Mouse (Mus musculus): Measurements from ENCODE around the gene Myl12a. TPM values are rescaled to one million over a fixed set of nuclear protein-coding genes. Genes with fewer than 3 reads are reported as not detected.

Myl12a gene
- polyA plus RNA-seq, 2 experiments, result 361 to 721 TPM

GRCm38 (mm10) chr17:71011931-71012662 lies 9.4 kb upstream of the Myl12a start:
- Histone ChIP-seq H3K27ac (replicated peaks; ENCODE audit: low read depth, low read length) (no peak overlapping the region), H3K4me2 (replicated peaks; ENCODE audit: low read depth, low read length, severe bottlenecking) (no peak overlapping the region), H3K4me1 (ENCODE audit: control insufficient read depth, insufficient read depth, low read length) (no peaks in the 10 kb centered on the region), H3K36me3 (ENCODE audit: control insufficient read depth, insufficient read depth, low read length) (no peaks in the 10 kb centered on the region), H3K9ac (ENCODE audit: low read depth, low read length, severe bottlenecking) (no peak overlapping the region), H3K4me3 (replicated peaks; ENCODE audit: low read length) (no peak overlapping the region), H3K27me3 (ENCODE audit: control insufficient read depth, insufficient read depth, low read length) (no peaks in the 10 kb centered on the region), H3K9me3 (ENCODE audit: control insufficient read depth, low read length) (no peaks in the 10 kb centered on the region)
- DNase-seq (ENCODE audit: low spot score) (no peak), ATAC-seq (ENCODE audit: low FRiP score, low read depth) (no peak)
- 83% methylated on average over 9 of the region's 9 CpGs for WGBS
- TF ChIP-seq POLR2A (IDR thresholded peaks at IDR 0.05; ENCODE audit: borderline replicate concordance, extremely low read depth, insufficient read depth, insufficient read length), result no peak

- H3K27me3 ChIP-seq (ENCODE audit: control insufficient read depth, insufficient read depth, low read length), result no peaks in the 10 kb centered on the region
- WGBS, result 62% methylated on average over 7 of the region's 7 CpGs
- no peak overlapping the region for H3K4me3 ChIP-seq (replicated peaks; ENCODE audit: low read length)
- H3K9me3 ChIP-seq (ENCODE audit: control insufficient read depth, low read length), result no peaks in the 10 kb centered on the region
- no peak overlapping the region for H3K9ac ChIP-seq (ENCODE audit: low read depth, low read length, severe bottlenecking)
- H3K36me3 ChIP-seq (ENCODE audit: control insufficient read depth, insufficient read depth, low read length), result no peaks in the 10 kb centered on the region
- no peak overlapping the region for H3K4me2 ChIP-seq (replicated peaks; ENCODE audit: low read depth, low read length, severe bottlenecking)
- H3K4me1 ChIP-seq (ENCODE audit: control insufficient read depth, insufficient read depth, low read length), result no peaks in the 10 kb centered on the region
- TF ChIP-seq POLR2A (IDR thresholded peaks at IDR 0.05; ENCODE audit: borderline replicate concordance, extremely low read depth, insufficient read depth, insufficient read length), result no peak
- H3K27ac ChIP-seq (replicated peaks; ENCODE audit: low read depth, low read length), result no peak overlapping the region
- DNase-seq (ENCODE audit: low spot score) (no peak), ATAC-seq (ENCODE audit: low FRiP score, low read depth) (no peak)
Observed at GRCm38 (mm10) chr17:71010646-71011242, 8.1 kb upstream of the Myl12a start.

- 59% methylated on average over 1 of the region's 1 CpGs for WGBS
- TF ChIP-seq POLR2A (IDR thresholded peaks at IDR 0.05; ENCODE audit: borderline replicate concordance, extremely low read depth, insufficient read depth, insufficient read length), result no peak
- Histone ChIP-seq H3K4me1 (ENCODE audit: control insufficient read depth, insufficient read depth, low read length) (no peaks in the 10 kb centered on the region), H3K27ac (replicated peaks; ENCODE audit: low read depth, low read length) (no peak overlapping the region), H3K9me3 (ENCODE audit: control insufficient read depth, low read length) (no peaks in the 10 kb centered on the region), H3K9ac (ENCODE audit: low read depth, low read length, severe bottlenecking) (no peak overlapping the region), H3K4me3 (replicated peaks; ENCODE audit: low read length) (no peak overlapping the region), H3K36me3 (ENCODE audit: control insufficient read depth, insufficient read depth, low read length) (no peaks in the 10 kb centered on the region), H3K4me2 (replicated peaks; ENCODE audit: low read depth, low read length, severe bottlenecking) (no peak overlapping the region), H3K27me3 (ENCODE audit: control insufficient read depth, insufficient read depth, low read length) (no peaks in the 10 kb centered on the region)
- no peak for ATAC-seq (ENCODE audit: low FRiP score, low read depth)
- DNase-seq (ENCODE audit: low spot score), result no peak
Observed at GRCm38 (mm10) chr17:71009751-71010150, 7.1 kb upstream of the Myl12a start.

- H3K36me3 ChIP-seq (ENCODE audit: control insufficient read depth, insufficient read depth, low read length), result no peaks in the 10 kb centered on the region
- no peaks in the 10 kb centered on the region for H3K4me1 ChIP-seq (ENCODE audit: control insufficient read depth, insufficient read depth, low read length)
- H3K4me3 ChIP-seq (replicated peaks; ENCODE audit: low read length), result no peak overlapping the region
- no peak overlapping the region for H3K4me2 ChIP-seq (replicated peaks; ENCODE audit: low read depth, low read length, severe bottlenecking)
- no peak overlapping the region for H3K9ac ChIP-seq (ENCODE audit: low read depth, low read length, severe bottlenecking)
- no peaks in the 10 kb centered on the region for H3K9me3 ChIP-seq (ENCODE audit: control insufficient read depth, low read length)
- no peak for ATAC-seq (ENCODE audit: low FRiP score, low read depth)
- no peak for TF ChIP-seq POLR2A (IDR thresholded peaks at IDR 0.05; ENCODE audit: borderline replicate concordance, extremely low read depth, insufficient read depth, insufficient read length)
- no peak for DNase-seq (ENCODE audit: low spot score)
- 74% methylated on average over 3 of the region's 3 CpGs for WGBS
- no peak overlapping the region for H3K27ac ChIP-seq (replicated peaks; ENCODE audit: low read depth, low read length)
- H3K27me3 ChIP-seq (ENCODE audit: control insufficient read depth, insufficient read depth, low read length), result no peaks in the 10 kb centered on the region
Observed at GRCm38 (mm10) chr17:71008676-71009075, 6.0 kb upstream of the Myl12a start.

- no peak for ATAC-seq (ENCODE audit: low FRiP score, low read depth)
- Histone ChIP-seq H3K27me3 (ENCODE audit: control insufficient read depth, insufficient read depth, low read length) (no peaks in the 10 kb centered on the region), H3K4me1 (ENCODE audit: control insufficient read depth, insufficient read depth, low read length) (peaks cover 7% of the 10 kb centered on the region), H3K9ac (ENCODE audit: low read depth, low read length, severe bottlenecking) (no peak overlapping the region), H3K27ac (replicated peaks; ENCODE audit: low read depth, low read length) (no peak overlapping the region), H3K9me3 (ENCODE audit: control insufficient read depth, low read length) (no peaks in the 10 kb centered on the region), H3K4me3 (replicated peaks; ENCODE audit: low read length) (no peak overlapping the region), H3K4me2 (replicated peaks; ENCODE audit: low read depth, low read length, severe bottlenecking) (no peak overlapping the region), H3K36me3 (ENCODE audit: control insufficient read depth, insufficient read depth, low read length) (no peaks in the 10 kb centered on the region)
- no peak for DNase-seq (ENCODE audit: low spot score)
- no peak for TF ChIP-seq POLR2A (IDR thresholded peaks at IDR 0.05; ENCODE audit: borderline replicate concordance, extremely low read depth, insufficient read depth, insufficient read length)
- WGBS, result 80% methylated on average over 5 of the region's 5 CpGs
Observed at GRCm38 (mm10) chr17:71006976-71007375, 4.3 kb upstream of the Myl12a start.

Data from limb, embryonic 14.5 days (tissue).